In the genomic region with DNA sequence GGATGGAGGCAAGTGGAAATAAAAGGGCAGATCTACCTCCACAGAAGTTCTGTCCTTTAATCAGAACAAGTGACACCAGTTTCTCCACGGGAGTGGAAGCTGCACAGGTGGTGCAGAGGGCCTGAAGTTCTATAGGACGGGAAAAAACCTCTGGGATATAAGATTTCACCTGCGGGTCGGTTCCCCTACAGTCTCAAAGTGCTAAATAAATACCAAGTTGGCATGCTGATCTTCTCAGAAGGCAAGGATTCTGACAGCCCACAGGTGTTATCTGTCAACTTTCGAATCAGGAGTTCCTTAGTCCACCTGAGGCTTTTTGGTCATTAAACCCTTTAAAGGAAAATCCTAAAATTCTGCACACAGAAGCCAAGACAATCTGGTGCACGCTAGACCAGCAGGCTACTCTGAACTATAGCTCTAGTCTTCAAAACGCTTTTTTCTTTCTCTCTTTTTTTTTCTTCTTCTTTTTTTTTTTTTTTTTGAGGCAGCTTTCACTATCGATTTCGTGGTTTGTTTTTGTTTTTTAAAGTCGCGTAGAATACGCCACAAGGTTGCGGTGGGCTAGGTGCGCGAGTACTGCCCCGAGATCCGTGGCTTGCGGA, we compare ENCODE assay signal across 8 mouse cellular contexts. TPM values are rescaled to one million over a fixed set of nuclear protein-coding genes. Genes with fewer than 3 reads are reported as not detected.
DNase-seq lines count a peak whose midpoint lies in the region; ATAC-seq and TF ChIP-seq lines count a peak whose summit lies in the region.

No protein-coding gene starts in this region.

- peak; percentile 8 for DNase-seq in adrenal gland, adult 8-10 months
- DNase-seq in adrenal gland, postnatal 14 days, result no peak
- peak; percentile 17 for DNase-seq in thymus, adult 2 months
- DNase-seq in thymus, postnatal 10 days (ENCODE audit: low spot score in 2 of 2), result no peak
- DNase-seq in testis, postnatal 14 days (ENCODE audit: low spot score), result peak; percentile 16
- DNase-seq in urinary bladder, adult 2 months (ENCODE audit: low spot score), result no peak

- H3K27ac ChIP-seq in thymus, adult 2 months (ENCODE audit: control insufficient read depth, insufficient read depth, low read length), result peak overlapping the region; percentile 52; the same call in 1 of the 2 replicates
- H3K27ac ChIP-seq in hindbrain, embryonic 12.5 days, result peak overlapping the region; percentile 90
- H3K27ac ChIP-seq in liver, embryonic 16.5 days (ENCODE audit: low read length), result peak overlapping the region; percentile 97

- H3K9me3 ChIP-seq in hindbrain, embryonic 12.5 days (replicated peaks), result no peaks in the 10 kb centered on the region
- H3K9me3 ChIP-seq in liver, embryonic 16.5 days (replicated peaks; ENCODE audit: control insufficient read depth, low read length), result no peaks in the 10 kb centered on the region

- peak overlapping the region; percentile 68 for H3K4me2 ChIP-seq in hindbrain, embryonic 12.5 days (replicated peaks)
- H3K4me2 ChIP-seq in liver, embryonic 16.5 days (ENCODE audit: low read depth, low read length), result peak overlapping the region; percentile 85

- H3K27me3 ChIP-seq in thymus, adult 2 months (ENCODE audit: control insufficient read depth, insufficient read depth, low read length), result no peaks in the 10 kb centered on the region
- no peaks in the 10 kb centered on the region for H3K27me3 ChIP-seq in hindbrain, embryonic 12.5 days
- no peaks in the 10 kb centered on the region for H3K27me3 ChIP-seq in liver, embryonic 16.5 days (ENCODE audit: control insufficient read depth, insufficient read depth, low read depth, low read length)

- no peak; the same call in 1 of the 2 replicates for ATAC-seq in hindbrain, embryonic 12.5 days (ENCODE audit: low FRiP score)
- no peak for ATAC-seq in liver, embryonic 16.5 days (ENCODE audit: low read depth)

- H3K4me3 ChIP-seq in thymus, adult 2 months (ENCODE audit: control insufficient read depth, insufficient read depth, low read length), result peak overlapping the region; percentile 47
- H3K4me3 ChIP-seq in hindbrain, embryonic 12.5 days, result peak overlapping the region; percentile 66
- peak overlapping the region; percentile 98 for H3K4me3 ChIP-seq in liver, embryonic 16.5 days (ENCODE audit: low read depth, low read length)

- TF ChIP-seq POLR2A in thymus, adult 2 months (IDR thresholded peaks at IDR 0.05; ENCODE audit: control insufficient read depth, extremely low read depth, insufficient read depth, low read length, poor library complexity), result no peak

- TF ChIP-seq CTCF in thymus, adult 2 months (IDR thresholded peaks at IDR 0.05; ENCODE audit: borderline replicate concordance, control insufficient read depth, extremely low read depth, insufficient read depth, low read length, poor library complexity), result no peak

- H3K36me3 ChIP-seq in thymus, adult 2 months (ENCODE audit: control insufficient read depth, insufficient read depth, low read length), result no peaks in the 10 kb centered on the region
- H3K36me3 ChIP-seq in hindbrain, embryonic 12.5 days, result no peaks in the 10 kb centered on the region
- no peaks in the 10 kb centered on the region for H3K36me3 ChIP-seq in liver, embryonic 16.5 days (ENCODE audit: control insufficient read depth, insufficient read depth)

- 2% methylated on average over 18 of the region's 18 CpGs for WGBS in thymus, adult 2 months
- WGBS in hindbrain, embryonic 12.5 days, result 2% methylated on average over 18 of the region's 18 CpGs
- 2% methylated on average over 18 of the region's 18 CpGs for WGBS in liver, embryonic 16.5 days (ENCODE audit: insufficient replicate concordance)

- H3K4me1 ChIP-seq in thymus, adult 2 months (replicated peaks; ENCODE audit: control insufficient read depth, insufficient read depth, low read length), result 0 out of 2 replicates have a peak, but pooled peaks cover 4% of the 10 kb centered on the region
- peaks cover 19% of the 10 kb centered on the region for H3K4me1 ChIP-seq in hindbrain, embryonic 12.5 days
- H3K4me1 ChIP-seq in liver, embryonic 16.5 days (ENCODE audit: control insufficient read depth, low read depth, low read length), result peaks cover 18% of the 10 kb centered on the region

- peak overlapping the region; percentile 55 for H3K9ac ChIP-seq in hindbrain, embryonic 12.5 days
- peak overlapping the region; percentile 74 for H3K9ac ChIP-seq in liver, embryonic 16.5 days (ENCODE audit: low read depth, low read length)

RNA-seq across cellular contexts. Expression of gene Rapgef6, which starts 0.6 kb away (rescaled TPM):
- 10 to 100 TPM; 26.5 to 40.6 (median 34.5) TPM for total RNA-seq in adrenal gland, adult 8-10 months (2022)
- total RNA-seq in adrenal gland, postnatal 14 days (2021), result 26.0 and 29.7 TPM in 2 replicates
- 73.9 and 82.0 TPM in 2 replicates for polyA plus RNA-seq in thymus, adult 2 months (2012; rRNA removed)
- 38.6 and 41.7 TPM in 2 replicates for polyA plus RNA-seq in hindbrain, embryonic 12.5 days (2016; fragmentation: Nextera tagmentation; extraction: Ambion mirVana)
- polyA plus RNA-seq in liver, embryonic 16.5 days (2015; fragmentation: Nextera tagmentation; extraction: Ambion mirVana), result 18.8 and 20.1 TPM in 2 replicates
- 13.0 and 13.1 TPM in 2 replicates for polyA plus RNA-seq in urinary bladder, adult 2 months (2012; rRNA removed)

Comparison
In these comparisons a context has a peak if more than half of its experiments do, and no peak if none do; other contexts are left out.
1. DNase-seq: peak in adrenal gland, adult 8-10 months (single experiment), thymus, adult 2 months (single experiment) and testis, postnatal 14 days (single experiment); none in adrenal gland, postnatal 14 days (single experiment), thymus, postnatal 10 days (0 of 2) and urinary bladder, adult 2 months (single experiment).
2. H3K4me3 ChIP-seq: peak in every context shown above with its lines; median percentile 98 in liver, embryonic 16.5 days; 66 in hindbrain, embryonic 12.5 days; 47 in thymus, adult 2 months.
3. Peak in every context shown above with its lines, with median percentiles within 50 percentile points of each other: H3K27ac ChIP-seq.